In the genomic region with DNA sequence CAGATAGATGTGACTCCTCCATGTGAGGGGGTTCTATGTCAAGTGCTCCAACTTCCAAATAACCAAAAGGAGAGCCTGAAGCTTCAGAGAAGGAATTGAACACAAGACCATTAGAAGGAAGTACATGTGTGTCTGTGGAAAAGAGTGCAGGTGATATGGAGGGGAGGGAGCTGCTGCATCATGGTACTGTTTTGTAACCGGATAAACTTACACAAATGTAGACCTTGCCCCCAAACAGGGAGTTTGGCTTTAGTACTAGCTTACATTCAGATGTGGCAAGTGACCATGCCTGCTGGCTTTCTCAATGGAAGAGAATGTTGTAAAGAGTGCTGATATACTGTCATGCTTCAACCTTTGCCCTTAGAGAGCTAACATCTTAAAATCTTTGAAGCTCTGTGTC, we compare ENCODE assay signal across 24 mouse cellular contexts.
"Had no signal": no experiment of that assay in that cellular context is flagged by ENCODE, and none has a peak within 500 bp of the region (broad histone marks: within the 10 kb centered on the region; RNA-seq: fewer than 3 reads in every experiment).

No protein-coding gene starts in this region.

- H3K9ac ChIP-seq: forebrain, postnatal 0 days; heart, embryonic 12.5 days; hindbrain, embryonic 13.5 days; hindbrain, embryonic 15.5 days; kidney, embryonic 15.5 days; limb, embryonic 13.5 days; limb, embryonic 15.5 days had no signal

- DNase-seq: forebrain, postnatal 0 days; gastrocnemius, postnatal 14 days; gastrocnemius, postnatal 36 days; heart, adult 18-20 months; heart, postnatal 10 days; heart, postnatal 36 days; kidney, adult 11 months; kidney, adult 2 months; kidney, adult 9 months; kidney, postnatal 14 days; kidney, postnatal 36 days; layer of hippocampus, adult 9-11 months; layer of hippocampus, postnatal 36 days; left cerebral cortex, postnatal 4 days had no signal

- H3K27ac ChIP-seq: heart, embryonic 10.5 days; hindbrain, embryonic 13.5 days; hindbrain, embryonic 15.5 days; hindbrain, postnatal 0 days; kidney, embryonic 15.5 days; kidney, postnatal 0 days; limb, embryonic 13.5 days; limb, embryonic 15.5 days had no signal

- H3K4me3 ChIP-seq: heart, embryonic 10.5 days; heart, embryonic 12.5 days; hindbrain, embryonic 13.5 days; hindbrain, embryonic 15.5 days; kidney, embryonic 15.5 days; limb, embryonic 13.5 days; limb, embryonic 15.5 days had no signal

- H3K4me2 ChIP-seq: heart, embryonic 12.5 days; hindbrain, embryonic 13.5 days; hindbrain, embryonic 15.5 days; kidney, embryonic 15.5 days; limb, embryonic 13.5 days; limb, embryonic 15.5 days had no signal

- H3K9me3 ChIP-seq: heart, embryonic 10.5 days; heart, embryonic 12.5 days; hindbrain, embryonic 13.5 days; hindbrain, embryonic 15.5 days; kidney, embryonic 15.5 days; limb, embryonic 13.5 days; limb, embryonic 15.5 days had no signal

- H3K36me3 ChIP-seq: limb, embryonic 13.5 days had no signal

- H3K27me3 ChIP-seq: heart, embryonic 12.5 days; hindbrain, embryonic 13.5 days; hindbrain, embryonic 15.5 days; kidney, embryonic 15.5 days; limb, embryonic 13.5 days; limb, embryonic 15.5 days had no signal

- ATAC-seq: forebrain, postnatal 0 days; hindbrain, postnatal 0 days; intestine, embryonic 16.5 days had no signal

- H3K4me1 ChIP-seq: heart, embryonic 10.5 days; heart, embryonic 12.5 days; hindbrain, embryonic 15.5 days; limb, embryonic 13.5 days; limb, embryonic 15.5 days had no signal
